Mouse (Mus musculus) midbrain, embryonic 11.5 days (tissue): ENCODE results near the gene Scfd2. TPM values are rescaled to one million over a fixed set of nuclear protein-coding genes. Genes with fewer than 3 reads are reported as not detected.

ENCODE experiments used
- ATAC-seq: fragments of 200-750 bp; cut with Nextera tagmentation; 2 replicates; pipeline ENCODE4 v1.8.0; 2017; ENCODE audit warnings: moderate TSS enrichment, moderate library complexity; ENCODE audit not compliant: low FRiP score
- DNase-seq: peaks from one replicate; pipeline ENCODE4 v3.0.0; 2015; ENCODE audit warnings: low spot score; ENCODE audit errors: missing footprints
- H3K27ac ChIP-seq: fragments of 300-500 bp; sonication (generic); 2 replicates; pipeline ENCODE4 v1.5.1; 2014; ENCODE audit warnings: low read depth, low read length
- H3K27me3 ChIP-seq: fragments of 300-500 bp; sonication (generic); 2 replicates; pipeline ENCODE4 v1.6.1; 2014; ENCODE audit warnings: mild to moderate bottlenecking, low read length, moderate library complexity, mixed read lengths; ENCODE audit not compliant: control insufficient read depth, insufficient read depth
- H3K36me3 ChIP-seq: fragments of 300-500 bp; sonication (generic); 2 replicates; pipeline ENCODE4 v1.6.1; 2014; ENCODE audit warnings: mild to moderate bottlenecking, low read length, moderate library complexity, mixed read lengths; ENCODE audit not compliant: control insufficient read depth, insufficient read depth
- H3K4me1 ChIP-seq: fragments of 300-500 bp; sonication (generic); 2 replicates; pipeline ENCODE4 v1.6.1; 2014; ENCODE audit warnings: low read length; ENCODE audit not compliant: control insufficient read depth, insufficient read depth
- H3K4me2 ChIP-seq: fragments of 300-500 bp; sonication (generic); 2 replicates; pipeline ENCODE4 v1.6.1; 2014; ENCODE audit warnings: mild to moderate bottlenecking, moderate library complexity
- H3K4me3 ChIP-seq: fragments of 300-500 bp; sonication (generic); 2 replicates; pipeline ENCODE4 v1.5.1; 2014; ENCODE audit warnings: low read depth, low read length
- H3K9ac ChIP-seq: fragments of 300-500 bp; sonication (generic); 2 replicates; pipeline ENCODE4 v1.6.1; 2014; ENCODE audit warnings: low read length
- H3K9me3 ChIP-seq: fragments of 300-500 bp; sonication (generic); 2 replicates; pipeline ENCODE4 v1.6.1; 2016; ENCODE audit warnings: low read length; ENCODE audit not compliant: control insufficient read depth
- WGBS: fragments of 180-500 bp; shearing (Covaris S2); extraction: QIAGEN DNeasy Blood & Tissue Kit; methylation state at CpG from one replicate; pipeline ENCODE4 v1.1.7; 2014; 5-methylcytosine and 5-hydroxymethylcytosine counted together
- polyA plus RNA-seq: library from polyadenylated mRNA; unstranded; fragments of >200 nt; fragmentation: Nextera tagmentation; extraction: Ambion mirVana; gene quantifications from 2 replicates; pipeline ENCODE4 v1.2.1, GENCODE M21; 2014

Gene Scfd2
- polyA plus RNA-seq, 1 experiment from 2014 or later: 15.5 TPM

- H3K36me3 ChIP-seq: no peaks in the 10 kb centered on the region
These were observed 276.6 kb downstream of the Scfd2 start for GRCm38 (mm10) chr5:74254996-74255395.

DNA sequence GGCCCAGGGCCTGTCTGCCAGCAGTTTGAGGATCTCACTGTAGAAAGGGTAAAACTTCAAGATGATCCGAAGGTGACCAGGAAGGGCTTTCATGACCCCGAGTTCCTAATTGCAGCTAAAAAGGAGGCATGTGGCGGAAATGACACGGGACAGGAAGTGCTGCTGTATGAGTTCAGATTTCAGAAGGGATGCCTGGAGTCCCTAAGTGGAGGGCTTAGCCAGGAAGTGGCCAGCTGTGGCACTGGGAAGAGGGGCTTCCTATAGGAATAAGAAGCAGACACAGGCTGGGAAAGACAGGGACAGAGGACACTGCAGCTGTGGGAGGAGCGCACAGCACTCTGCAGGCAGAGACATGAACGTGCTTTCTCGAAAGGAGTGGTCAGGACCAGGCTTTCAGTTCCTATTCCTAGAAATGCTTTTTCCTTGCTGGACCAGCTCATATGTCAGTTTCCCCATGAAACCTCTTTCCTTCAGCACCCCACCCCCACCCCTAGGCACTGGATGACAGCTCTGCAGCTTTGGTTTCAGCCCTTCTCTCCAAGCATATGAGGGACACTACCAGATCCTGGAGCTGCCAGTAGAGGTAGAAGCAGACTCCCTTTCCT lies 277.7 kb downstream of the Scfd2 start:
- DNase-seq (no peak), ATAC-seq (no peak)
- no peak overlapping the region for H3K9ac ChIP-seq
- H3K36me3 ChIP-seq: no peaks in the 10 kb centered on the region
- 70% methylated on average over 7 of the region's 7 CpGs for whole genome bisulfite sequencing
- H3K9me3 ChIP-seq: no peaks in the 10 kb centered on the region
- H3K27ac ChIP-seq: no peak overlapping the region
- H3K4me2 ChIP-seq: no peak overlapping the region
- no peaks in the 10 kb centered on the region for H3K27me3 ChIP-seq
- no peaks in the 10 kb centered on the region for H3K4me1 ChIP-seq
- no peak overlapping the region for H3K4me3 ChIP-seq

More at GRCm38 (mm10) chr5:74254996-74255395, 276.6 kb downstream of the Scfd2 start:
- no peaks in the 10 kb centered on the region for H3K9me3 ChIP-seq
- no peaks in the 10 kb centered on the region for H3K4me1 ChIP-seq
- no peak for DNase-seq
- no peak overlapping the region for H3K4me2 ChIP-seq
- no peak overlapping the region for H3K27ac ChIP-seq
- H3K9ac ChIP-seq: no peak overlapping the region
- no peaks in the 10 kb centered on the region for H3K27me3 ChIP-seq
- H3K4me3 ChIP-seq: no peak overlapping the region
- WGBS: 89% methylated on average over 1 of the region's 1 CpGs
- ATAC-seq: no peak

DNA sequence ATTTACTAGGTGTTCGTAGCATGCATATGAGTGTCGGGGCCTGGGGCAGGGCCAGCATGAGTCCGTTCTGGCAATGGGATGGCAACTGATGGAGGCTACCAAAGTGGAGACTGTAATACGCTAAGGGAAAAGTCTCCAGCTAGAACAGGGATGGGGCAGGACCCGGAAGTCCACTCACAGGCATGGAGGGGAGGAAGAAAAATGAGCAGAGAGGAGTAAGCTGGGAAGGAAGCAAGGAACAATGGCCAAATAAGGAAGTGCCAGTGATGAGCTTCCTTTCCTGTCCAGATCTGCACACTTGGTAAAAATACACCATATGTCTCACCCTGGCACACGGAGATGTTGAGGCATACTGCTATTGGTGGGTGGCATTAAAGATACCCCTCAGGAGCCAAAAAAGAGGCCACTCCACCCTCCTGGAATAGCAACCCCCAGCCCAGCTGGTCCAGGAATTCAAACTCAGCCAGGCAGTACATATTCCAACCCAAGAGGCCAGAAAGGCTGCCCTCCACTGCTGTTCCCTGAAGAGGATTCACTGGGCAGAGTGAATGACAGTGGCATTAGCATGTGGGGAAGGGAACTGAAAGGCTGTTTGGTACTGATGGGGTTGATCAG lies 278.8 kb downstream of the Scfd2 start:
- Histone ChIP-seq H3K27ac (no peak overlapping the region), H3K4me3 (no peak overlapping the region), H3K27me3 (no peaks in the 10 kb centered on the region), H3K9me3 (no peaks in the 10 kb centered on the region), H3K36me3 (no peaks in the 10 kb centered on the region), H3K9ac (no peak overlapping the region), H3K4me1 (no peaks in the 10 kb centered on the region), H3K4me2 (no peak overlapping the region)
- ATAC-seq (no peak), DNase-seq (no peak)
- WGBS: 86% methylated on average over 6 of the region's 6 CpGs

DNA sequence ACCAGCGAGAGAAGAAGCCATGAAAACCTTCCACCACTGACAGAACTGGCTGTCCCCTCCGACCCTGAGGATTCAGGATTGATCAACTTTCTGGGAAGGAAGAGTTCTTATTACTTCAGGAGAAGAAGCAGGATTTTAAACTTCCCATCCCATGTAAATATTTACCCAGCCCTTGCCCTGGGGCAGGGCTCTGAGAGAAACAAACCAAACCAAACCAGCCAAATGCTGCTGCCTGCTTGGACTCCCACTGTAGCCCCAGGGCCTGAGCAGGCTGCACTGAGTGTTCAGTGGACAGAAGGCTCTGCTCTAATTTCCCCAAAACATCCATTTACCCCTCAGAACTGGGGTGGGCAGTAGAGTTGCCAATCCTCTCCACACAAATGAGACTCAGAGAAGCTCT lies 280.6 kb downstream of the Scfd2 start:
- Histone ChIP-seq H3K4me3 (no peak overlapping the region), H3K36me3 (no peaks in the 10 kb centered on the region), H3K9me3 (no peaks in the 10 kb centered on the region), H3K4me1 (no peaks in the 10 kb centered on the region), H3K27ac (no peak overlapping the region), H3K27me3 (no peaks in the 10 kb centered on the region), H3K9ac (no peak overlapping the region), H3K4me2 (no peak overlapping the region)
- ATAC-seq (no peak), DNase-seq (no peak)
- WGBS: 79% methylated on average over 2 of the region's 2 CpGs

- Histone ChIP-seq H3K27me3 (no peaks in the 10 kb centered on the region), H3K9me3 (no peaks in the 10 kb centered on the region), H3K4me1 (no peaks in the 10 kb centered on the region), H3K4me3 (no peak overlapping the region), H3K27ac (no peak overlapping the region), H3K36me3 (no peaks in the 10 kb centered on the region), H3K4me2 (no peak overlapping the region), H3K9ac (no peak overlapping the region)
- no peak for ATAC-seq
- WGBS: 65% methylated on average over 7 of the region's 7 CpGs
- no peak for DNase-seq
These were observed 281.3 kb downstream of the Scfd2 start for GRCm38 (mm10) chr5:74250308-74250707.

GRCm38 (mm10) chr5:74249794-74250193 lies 281.8 kb downstream of the Scfd2 start:
- H3K9me3 ChIP-seq: no peaks in the 10 kb centered on the region
- H3K27ac ChIP-seq: no peak overlapping the region
- H3K4me1 ChIP-seq: no peaks in the 10 kb centered on the region
- no peak overlapping the region for H3K4me3 ChIP-seq
- H3K9ac ChIP-seq: no peak overlapping the region
- DNase-seq (no peak), ATAC-seq (no peak)
- H3K27me3 ChIP-seq: no peaks in the 10 kb centered on the region
- no peaks in the 10 kb centered on the region for H3K36me3 ChIP-seq
- H3K4me2 ChIP-seq: no peak overlapping the region
- 69% methylated on average over 3 of the region's 3 CpGs for WGBS

GRCm38 (mm10) chr5:74246971-74247370 lies 284.6 kb downstream of the Scfd2 start:
- Histone ChIP-seq H3K4me2 (no peak overlapping the region), H3K4me3 (no peak overlapping the region), H3K27ac (no peak overlapping the region), H3K36me3 (no peaks in the 10 kb centered on the region), H3K4me1 (peaks cover 2% of the 10 kb centered on the region; the same call in 1 of the 2 replicates), H3K27me3 (no peaks in the 10 kb centered on the region), H3K9me3 (no peaks in the 10 kb centered on the region), H3K9ac (no peak overlapping the region)
- DNase-seq (no peak), ATAC-seq (no peak)
- WGBS: 84% methylated on average over 3 of the region's 3 CpGs

- no peak for ATAC-seq
- DNase-seq: no peak
- 74% methylated on average over 4 of the region's 4 CpGs for WGBS
- no peak overlapping the region for H3K9ac ChIP-seq
- no peak overlapping the region for H3K4me3 ChIP-seq
- no peaks in the 10 kb centered on the region for H3K27me3 ChIP-seq
- H3K4me2 ChIP-seq: no peak overlapping the region
- no peak overlapping the region for H3K27ac ChIP-seq
- no peaks in the 10 kb centered on the region for H3K9me3 ChIP-seq
- H3K36me3 ChIP-seq: no peaks in the 10 kb centered on the region
- peaks cover 4% of the 10 kb centered on the region; the same call in 1 of the 2 replicates for H3K4me1 ChIP-seq
These were observed 285.1 kb downstream of the Scfd2 start for GRCm38 (mm10) chr5:74246453-74246852.

GRCm38 (mm10) chr5:74245641-74246145 lies 285.9 kb downstream of the Scfd2 start:
- Histone ChIP-seq H3K9me3 (no peaks in the 10 kb centered on the region), H3K36me3 (no peaks in the 10 kb centered on the region), H3K4me2 (no peak overlapping the region), H3K27me3 (no peaks in the 10 kb centered on the region), H3K27ac (no peak overlapping the region), H3K4me3 (no peak overlapping the region), H3K9ac (no peak overlapping the region), H3K4me1 (peaks cover 4% of the 10 kb centered on the region; the same call in 1 of the 2 replicates)
- DNase-seq: no peak
- 93% methylated on average over 8 of the region's 8 CpGs for WGBS
- ATAC-seq: no peak
